8 mouse cellular contexts compared by ENCODE assay signal in the genomic region with DNA sequence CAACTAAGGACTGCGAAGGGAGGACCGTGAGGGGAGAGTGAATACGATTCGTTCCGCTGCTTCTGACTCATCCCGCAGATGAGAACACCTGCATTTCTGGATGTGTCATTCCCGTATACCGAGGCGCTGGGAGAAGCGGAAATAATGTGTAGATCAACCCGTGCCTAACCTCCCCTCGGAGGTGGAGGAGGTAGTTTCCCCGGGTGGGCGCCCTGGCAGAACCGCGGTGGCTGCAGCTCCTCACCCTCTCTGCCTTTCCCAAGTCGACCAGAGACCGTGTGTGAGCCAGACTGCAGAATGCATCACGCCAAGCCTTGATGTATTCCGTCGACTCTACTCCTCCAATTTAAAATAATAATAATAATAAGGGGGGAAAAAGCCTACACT. TPM values are rescaled to one million over a fixed set of nuclear protein-coding genes. Genes with fewer than 3 reads are reported as not detected.
DNase-seq lines count a peak whose midpoint lies in the region; TF ChIP-seq lines count a peak whose summit lies in the region.

No protein-coding gene starts in this region.

- intact Hi-C loops in heart, postnatal 14 days (cut with DNase I) = loop anchor here (5.0 kb wide), 1 partner anchor 1863 kb away; no protein-coding TSS in a partner anchor

- H3K79me2 ChIP-seq in liver, adult 2 months (ENCODE audit: control insufficient read depth, insufficient read depth, low read length) = no peaks in the 10 kb centered on the region

- DNase-seq in liver, adult 2 months (ENCODE audit: extremely low read depth, low read depth, low spot score) = no peak
- DNase-seq in liver = no peak
- peak; percentile 49 for DNase-seq in embryo, embryonic 9.5 days (ENCODE audit: extremely low spot score)
- peak; percentile 10 to 16 for DNase-seq in heart, postnatal 14 days
- DNase-seq in layer of hippocampus, adult 9-11 months = peak; percentile 27
- DNase-seq in lung, postnatal 14 days = peak; percentile 7
- DNase-seq in ovary, postnatal 10 days (ENCODE audit: low spot score) = no peak

- H3K4me3 ChIP-seq in liver, adult 2 months (ENCODE audit: insufficient read depth, low read depth, low read length) = peak overlapping the region; percentile 40
- peak overlapping the region; percentile 25 for H3K4me3 ChIP-seq in small intestine, adult 2 months (ENCODE audit: low read depth, low read length)

- H3K36me3 ChIP-seq in liver, adult 2 months (ENCODE audit: control insufficient read depth, insufficient read depth, low read length) = no peaks in the 10 kb centered on the region
- H3K36me3 ChIP-seq in small intestine, adult 2 months (ENCODE audit: control insufficient read depth, insufficient read depth, low read length) = no peaks in the 10 kb centered on the region

- H3K27me3 ChIP-seq in liver, adult 2 months (ENCODE audit: control insufficient read depth, insufficient read depth, low read length) = peaks cover 26% of the 10 kb centered on the region; the same call in 1 of the 2 replicates
- peaks cover 26% of the 10 kb centered on the region for H3K27me3 ChIP-seq in small intestine, adult 2 months (ENCODE audit: control insufficient read depth, insufficient read depth, low read length)

- TF ChIP-seq CTCF in liver, adult 2 months (IDR thresholded peaks at IDR 0.05; ENCODE audit: low read depth, low read length) = no peak
- no peak for TF ChIP-seq CTCF in small intestine, adult 2 months (IDR thresholded peaks at IDR 0.05; ENCODE audit: extremely low read depth, insufficient read length, insufficient replicate concordance, low read depth, low read length)

- TF ChIP-seq POLR2A in liver, adult 2 months (IDR thresholded peaks at IDR 0.05; ENCODE audit: extremely low read depth, insufficient read depth, low read length) = no peak
- TF ChIP-seq POLR2A in small intestine, adult 2 months (IDR thresholded peaks at IDR 0.05; ENCODE audit: low read depth, low read length) = no peak

- no peaks in the 10 kb centered on the region; the same call in 1 of the 2 replicates for H3K4me1 ChIP-seq in liver, adult 2 months (ENCODE audit: control insufficient read depth, insufficient read depth, low read length)
- H3K4me1 ChIP-seq in small intestine, adult 2 months (ENCODE audit: control insufficient read depth, insufficient read depth, insufficient read length, low read length) = peaks cover 4% of the 10 kb centered on the region; the same call in 1 of the 2 replicates

- WGBS in liver, adult 2 months = 3% methylated on average over 21 of the region's 21 CpGs
- 2% methylated on average over 21 of the region's 21 CpGs for WGBS in small intestine, adult 2 months

- H3K9ac ChIP-seq in liver, adult 2 months (ENCODE audit: low read depth, low read length) = no peak overlapping the region; the same call in 1 of the 2 replicates

- H3K27ac ChIP-seq in liver, adult 2 months (replicated peaks; ENCODE audit: insufficient read depth, low read depth, low read length) = no peak overlapping the region
- no peak overlapping the region for H3K27ac ChIP-seq in small intestine, adult 2 months (ENCODE audit: insufficient read depth, low read depth, low read length)

RNA-seq across cellular contexts. Expression of gene Pcdh17, which starts 0.9 kb away (rescaled TPM):
- 1.1 and 2.4 TPM in 2 replicates for total RNA-seq in liver, adult 2 months (2014; rRNA removed)
- polyA plus RNA-seq in liver, adult 2 months (2012; rRNA removed) = 0.07 and 0.26 TPM in 2 replicates
- 10 to 100 TPM in 1 of 2 experiments, 1 to 10 TPM in 1; 9.6 to 10.2 TPM for total RNA-seq in heart, postnatal 14 days (2021)
- 0.28 and 0.58 TPM in 2 replicates for polyA plus RNA-seq in small intestine, adult 2 months (2012; rRNA removed)

Comparison
In these comparisons a context has a peak if more than half of its experiments do, and no peak if none do; other contexts are left out.
1. DNase-seq: peak in embryo, embryonic 9.5 days (single experiment), heart, postnatal 14 days (2 of 2), layer of hippocampus, adult 9-11 months (single experiment) and lung, postnatal 14 days (single experiment); none in liver, adult 2 months (single experiment), liver (single experiment) and ovary, postnatal 10 days (single experiment).